Mouse (Mus musculus) adrenal gland, adult (tissue): ENCODE results near the gene Olfr1269.

Source experiments
- DNase-seq, 2 experiments: peaks; one replicate each; pipeline ENCODE4 v3.0.0; 2022 to 2023; ENCODE audit warnings: low spot score in 1 of 2; ENCODE audit not compliant: inconsistent age in 2 of 2

Gene Olfr1269

DNA sequence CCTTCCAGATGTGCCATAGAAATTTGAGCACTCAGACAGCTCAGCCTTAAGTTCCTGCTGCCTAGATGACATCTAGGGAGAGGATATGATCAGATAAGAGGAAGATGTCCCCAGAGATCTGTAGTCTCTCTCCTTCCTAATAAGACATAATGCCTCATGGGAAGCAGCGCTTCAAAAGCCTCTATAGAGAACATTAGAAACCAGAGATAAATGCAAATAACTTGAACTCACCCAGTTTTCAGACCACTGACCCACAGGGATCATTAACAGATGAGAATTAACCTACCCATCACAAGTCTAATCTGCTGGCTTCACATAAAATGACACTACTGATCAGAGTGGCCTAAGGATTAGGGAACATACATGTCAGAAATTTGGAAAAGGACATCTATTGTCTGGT, at the start of gene Olfr1269:
Gene Olfr1269 (minus strand): TSS at position 101 of the 400 bp plus-strand sequence.
- DNase-seq: no peak

DNA sequence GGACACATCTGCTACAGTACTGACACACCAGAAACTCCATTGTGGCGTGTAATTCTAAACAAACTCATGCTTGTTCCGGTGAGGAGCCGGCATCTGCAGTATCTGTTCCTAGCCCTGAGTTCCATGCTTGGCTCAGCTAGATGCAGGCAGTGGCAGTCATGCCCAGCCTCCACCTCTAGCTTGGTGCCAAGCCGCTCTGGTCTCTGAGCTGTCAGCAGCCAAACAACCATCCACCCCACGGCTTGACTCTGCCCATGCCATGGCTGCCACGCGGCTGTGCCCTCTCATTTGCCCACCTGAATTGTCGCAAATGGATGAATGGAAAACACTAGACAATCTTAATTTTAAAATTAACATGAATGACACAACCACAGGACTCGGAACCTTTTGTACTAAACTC, 32.7 kb upstream of the Olfr1269 start:
- no peak for DNase-seq

GRCm38 (mm10) chr2:90152991-90153390, 31.8 kb upstream of the Olfr1269 start, which contains the start of gene Olfr1270:
Olfr1270 (minus strand) TSS chr2:90153091.
- DNase-seq: no peak

DNA sequence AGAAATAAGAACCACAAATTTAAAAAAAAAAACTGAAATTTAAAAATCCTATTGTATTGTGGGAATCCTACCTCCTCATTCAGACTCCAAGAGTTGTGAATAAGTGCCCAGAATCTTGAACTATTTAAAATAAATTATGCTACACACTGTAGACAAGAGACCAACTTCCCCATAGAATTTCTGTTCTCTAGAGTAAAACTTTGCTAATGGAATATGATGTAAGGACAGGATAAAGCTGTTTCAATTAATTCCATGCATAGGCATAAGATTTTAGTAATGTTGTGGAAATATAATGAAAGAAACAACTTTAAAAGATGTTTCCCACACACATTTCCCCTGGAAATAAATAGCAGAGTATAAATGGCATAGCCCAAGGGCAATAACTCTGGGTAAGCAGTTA, 21.0 kb upstream of the Olfr1269 start, which contains the start of gene Olfr32:
Gene Olfr32 (minus strand): TSS at position 101 of the 400 bp plus-strand sequence.
- no peak for DNase-seq

- no peak for DNase-seq
Measured at GRCm38 (mm10) chr2:90070065-90070464, 51.1 kb downstream of the Olfr1269 start.
